Mouse (Mus musculus) CH12.LX (cell line): ENCODE data around the gene Etv6. TPM values are rescaled to one million over a fixed set of nuclear protein-coding genes. Genes with fewer than 3 reads are reported as not detected.

Experiments
- DNase-seq: peaks from one replicate; pipeline ENCODE4 v3.0.0-alpha.2; 2013; ENCODE audit errors: extremely low read depth
- H3K27ac ChIP-seq: 2 replicates; pipeline ENCODE4 v1.5.1; 2012; ENCODE audit warnings: low read depth, mild to moderate bottlenecking, control low read depth, moderate library complexity; ENCODE audit not compliant: insufficient read depth
- H3K27me3 ChIP-seq: replicated peaks from 2 replicates; pipeline ENCODE3; 2012; ENCODE audit warnings: inconsistent platforms
- H3K36me3 ChIP-seq, 2 experiments: replicated peaks in 1 of 2; 2 replicates each; pipeline versions ENCODE3 to v1.6.1; 2012; ENCODE audit warnings: inconsistent platforms in 1 of 2, low read length in 1 of 2, mild to moderate bottlenecking in 1 of 2, mixed read lengths in 1 of 2, moderate library complexity in 1 of 2; ENCODE audit not compliant: control insufficient read depth in 1 of 2, insufficient read depth in 1 of 2
- H3K4me1 ChIP-seq, 2 experiments: 2 replicates each; pipeline ENCODE4 v1.6.1; 2012; ENCODE audit warnings: inconsistent platforms in 1 of 2, moderate library complexity in 1 of 2; ENCODE audit not compliant: insufficient read depth in 2 of 2, control insufficient read depth in 1 of 2
- H3K4me2 ChIP-seq: 2 replicates; pipeline ENCODE4 v1.6.1; 2012; ENCODE audit warnings: low read depth, mild to moderate bottlenecking, control low read depth; ENCODE audit not compliant: poor library complexity, insufficient read depth, severe bottlenecking
- H3K4me3 ChIP-seq, 3 experiments: fragments of 150-350 bp in 1 of 3; sonication (generic) in 1 of 3; replicated peaks in 1 of 3; 2 replicates each; pipeline versions ENCODE3 to v1.5.1; 2011 to 2012; ENCODE audit warnings: low read depth in 2 of 3, low read length in 2 of 3, mild to moderate bottlenecking in 2 of 3, moderate library complexity in 2 of 3, control low read depth in 1 of 3, improper control_type of control experiment in 1 of 3, inconsistent platforms in 1 of 3, mixed read lengths in 1 of 3; ENCODE audit not compliant: poor library complexity in 1 of 3
- H3K79me2 ChIP-seq: replicated peaks from 2 replicates; pipeline ENCODE4 v1.6.1; 2012; ENCODE audit warnings: mild to moderate bottlenecking, moderate library complexity; ENCODE audit not compliant: control insufficient read depth, poor library complexity, insufficient read depth, severe bottlenecking; ENCODE audit errors: extremely low read depth
- H3K9ac ChIP-seq: 2 replicates; pipeline ENCODE4 v1.6.1; 2012; ENCODE audit warnings: low read depth, mild to moderate bottlenecking, control low read depth, moderate library complexity; ENCODE audit not compliant: insufficient read depth
- H3K9me3 ChIP-seq: replicated peaks from 2 replicates; pipeline ENCODE3; 2012; ENCODE audit warnings: low read length, inconsistent platforms, mixed read lengths
- BHLHE40 ChIP-seq: IDR thresholded peaks from 2 replicates; pipeline ENCODE4 v1.6.1; 2011; ENCODE audit warnings: mild to moderate bottlenecking, low read depth, low read length, improper control_type of control experiment
- CHD2 ChIP-seq: IDR thresholded peaks from 2 replicates; pipeline ENCODE4 v1.6.1; 2011; ENCODE audit warnings: low read length, improper control_type of control experiment
- CTCF ChIP-seq, 2 experiments: IDR thresholded peaks in 1 of 2; conservative IDR thresholded peaks in 1 of 2; 2 replicates each; pipeline ENCODE4 v1.5.1; 2011 to 2012; ENCODE audit warnings: low read depth in 2 of 2, low read length in 2 of 2, improper control_type of control experiment in 1 of 2, inconsistent platforms in 1 of 2, mild to moderate bottlenecking in 1 of 2, moderate library complexity in 1 of 2
- E2F4 ChIP-seq: IDR thresholded peaks from 2 replicates; pipeline ENCODE4 v1.6.1; 2011; ENCODE audit warnings: low read depth, low read length, improper control_type of control experiment; ENCODE audit not compliant: insufficient replicate concordance
- ELF1 ChIP-seq: IDR thresholded peaks from 2 replicates; pipeline ENCODE4 v1.6.1; 2014; ENCODE audit warnings: low read depth, mild to moderate bottlenecking, inconsistent platforms, low read length, improper control_type of control experiment
- EP300 ChIP-seq: IDR thresholded peaks from 2 replicates; pipeline ENCODE4 v1.6.1; 2011; ENCODE audit warnings: low read length, improper control_type of control experiment
- GABPA ChIP-seq: IDR thresholded peaks from 2 replicates; pipeline ENCODE4 v1.6.1; 2012; ENCODE audit warnings: low read depth, low read length, improper control_type of control experiment, inconsistent platforms; ENCODE audit not compliant: insufficient replicate concordance
- IRF4 ChIP-seq: IDR thresholded peaks from 2 replicates; pipeline ENCODE4 v1.6.1; 2014; ENCODE audit warnings: low read depth, mild to moderate bottlenecking, inconsistent platforms, low read length, improper control_type of control experiment
- KAT2A ChIP-seq: IDR thresholded peaks from 2 replicates; pipeline ENCODE4 v1.6.1; 2012; ENCODE audit warnings: low read length, improper control_type of control experiment, inconsistent platforms; ENCODE audit not compliant: insufficient replicate concordance
- MAX ChIP-seq: IDR thresholded peaks from 2 replicates; pipeline ENCODE4 v1.6.1; 2011; ENCODE audit warnings: low read length, improper control_type of control experiment
- MAZ ChIP-seq: IDR thresholded peaks from 2 replicates; pipeline ENCODE4 v1.6.1; 2012; ENCODE audit warnings: low read depth, mild to moderate bottlenecking, inconsistent platforms, low read length, improper control_type of control experiment, moderate library complexity
- MEF2A ChIP-seq: IDR thresholded peaks from 2 replicates; pipeline ENCODE4 v1.6.1; 2014; ENCODE audit warnings: low read depth, mild to moderate bottlenecking, inconsistent platforms, low read length, improper control_type of control experiment, borderline replicate concordance
- MYC ChIP-seq: IDR thresholded peaks from 2 replicates; pipeline ENCODE4 v1.6.1; 2011; ENCODE audit warnings: low read depth, mild to moderate bottlenecking, improper control_type of control experiment, low read length
- NRF1 ChIP-seq: IDR thresholded peaks from 2 replicates; pipeline ENCODE4 v1.6.1; 2014; ENCODE audit warnings: low read depth, mild to moderate bottlenecking, inconsistent platforms, low read length, improper control_type of control experiment, moderate library complexity
- PAX5 ChIP-seq: IDR thresholded peaks from 2 replicates; pipeline ENCODE4 v1.6.1; 2012; ENCODE audit warnings: low read length, inconsistent platforms, mixed read lengths
- POLR2AphosphoS2 ChIP-seq: IDR thresholded peaks from 2 replicates; pipeline ENCODE4 v1.6.1; 2011; ENCODE audit warnings: low read depth, low read length, improper control_type of control experiment
- RAD21 ChIP-seq: IDR thresholded peaks from 2 replicates; pipeline ENCODE4 v1.6.1; 2011; ENCODE audit warnings: low read depth, mild to moderate bottlenecking, low read length, improper control_type of control experiment, moderate library complexity
- TBP ChIP-seq: conservative IDR thresholded peaks from 2 replicates; pipeline ENCODE4 v1.6.1; 2011; ENCODE audit warnings: low read depth, low read length, improper control_type of control experiment
- ZC3H11A ChIP-seq: IDR thresholded peaks from 2 replicates; pipeline ENCODE4 v1.6.1; 2012; ENCODE audit warnings: low read depth, mild to moderate bottlenecking, inconsistent platforms, low read length, improper control_type of control experiment
- ZMIZ1 ChIP-seq: IDR thresholded peaks from 2 replicates; pipeline ENCODE4 v1.6.1; 2012; ENCODE audit warnings: low read depth, mild to moderate bottlenecking, inconsistent platforms, low read length, improper control_type of control experiment
- dilution Hi-C: fragments of 300-500 bp; cut with MboI; formaldehyde crosslinking; loops from 2 replicates; pipeline ENCODE4 v1.14.3; 2020; ENCODE audit warnings: low sequenced_read_pairs; ENCODE audit not compliant: extremely low pct_unique_long_range_greater_than_20kb, extremely low pct_ligation_motif_present
- in situ Hi-C: fragments of 300-500 bp; cut with MboI; formaldehyde crosslinking; loops from 3 replicates; pipeline ENCODE4 v1.14.3; 2019; ENCODE audit warnings: low sequenced_read_pairs, low pct_ligation_motif_present, low pct_unique_long_range_greater_than_20kb, mixed read lengths
- polyA plus RNA-seq: library from polyadenylated mRNA; unstranded; fragments of >175 nt; gene quantifications from 2 replicates; pipeline ENCODE4 v1.2.1, GENCODE M21; 2012; ENCODE audit warnings: low read depth; ENCODE audit not compliant: insufficient read length
- total RNA-seq, 2 experiments: library from RNA; depleted of rRNA; stranded (reverse); fragments of 300-350 nt in 1 of 2; fragments of >200 nt in 1 of 2; gene quantifications; 2 replicates each; pipeline ENCODE4 v1.2.3; 2012 to 2014

Etv6 gene
- total and polyA plus RNA-seq, 3 experiments = 7.6 to 29.5 (median 10.1) TPM

- TF ChIP-seq MAX = no peak
- no peak for TF ChIP-seq KAT2A
- no peak for TF ChIP-seq E2F4
- H3K27ac ChIP-seq = no peak overlapping the region
- H3K27me3 ChIP-seq = no peaks in the 10 kb centered on the region
- in situ Hi-C loops = no loop called here
- no peak for DNase-seq
- H3K4me1 ChIP-seq = peaks cover 4 to 55% of the 10 kb centered on the region in 2 experiments; a peak in 3 of 4 replicates
- H3K9me3 ChIP-seq = no peaks in the 10 kb centered on the region
- H3K9ac ChIP-seq = no peak overlapping the region
- H3K36me3 ChIP-seq = peaks cover 14 to 97% of the 10 kb centered on the region in 2 experiments
- H3K79me2 ChIP-seq = peaks cover 3% of the 10 kb centered on the region
- H3K4me3 ChIP-seq = no peak overlapping the region
- dilution Hi-C loops = no loop called here
- no peak overlapping the region for H3K4me2 ChIP-seq
Measured at GRCm38 (mm10) chr6:134089671-134090377, 54.3 kb downstream of the Etv6 start.

GRCm38 (mm10) chr6:134090378-134090692 is 54.8 kb downstream of the Etv6 start:
- in situ Hi-C loops (no loop called here), dilution Hi-C loops (no loop called here)
- H3K4me1 ChIP-seq = peaks cover 5 to 54% of the 10 kb centered on the region in 2 experiments; a peak in 3 of 4 replicates
- H3K36me3 ChIP-seq = peaks cover 14 to 97% of the 10 kb centered on the region in 2 experiments
- no peaks in the 10 kb centered on the region for H3K27me3 ChIP-seq
- no peak overlapping the region for H3K4me2 ChIP-seq
- peaks cover 3% of the 10 kb centered on the region for H3K79me2 ChIP-seq
- no peaks in the 10 kb centered on the region for H3K9me3 ChIP-seq
- no peak for DNase-seq
- H3K27ac ChIP-seq = no peak overlapping the region
- H3K4me3 ChIP-seq = no peak overlapping the region
- H3K9ac ChIP-seq = no peak overlapping the region
- TF ChIP-seq PAX5 = no peak
- no peak for TF ChIP-seq BHLHE40
- no peak for TF ChIP-seq ZC3H11A
- TF ChIP-seq NRF1 = no peak
- TF ChIP-seq MAZ = no peak
- no peak for TF ChIP-seq POLR2AphosphoS2
- no peak for TF ChIP-seq ELF1
- TF ChIP-seq ZMIZ1 = no peak
- TF ChIP-seq RAD21 = no peak
- TF ChIP-seq EP300 = no peak
- TF ChIP-seq CTCF (conservative IDR thresholded peaks at IDR 0.05 in 1 of 2, IDR thresholded peaks at IDR 0.05 in 1 of 2; ENCODE audit: low read depth in 2 of 2, low read length in 2 of 2) = no peak
- no peak for TF ChIP-seq CHD2
- TF ChIP-seq MYC = no peak
- TF ChIP-seq TBP = no peak
- TF ChIP-seq MEF2A = no peak
- TF ChIP-seq GABPA = no peak
- no peak for TF ChIP-seq IRF4
